Mouse (Mus musculus) heart, postnatal 10 days (tissue): ENCODE results near the gene Frmpd1. TPM values are rescaled to one million over a fixed set of nuclear protein-coding genes. Genes with fewer than 3 reads are reported as not detected.

ENCODE experiments used
- DNase-seq, 2 experiments: peaks; one replicate each; pipeline ENCODE4 v3.0.0; 2021
- intact Hi-C: fragments of 180-260 bp; cut with DNase I; formaldehyde crosslinking; loops from one replicate; pipeline ENCODE4 v1.15.1; 2025
- total RNA-seq, 2 experiments: library from RNA; stranded (reverse); gene quantifications; 2 replicates each; pipeline ENCODE4 v1.2.3; 2021

The Frmpd1 gene
- total RNA-seq, 2 experiments from 2014 or later = 0.42 to 0.69 TPM

DNA sequence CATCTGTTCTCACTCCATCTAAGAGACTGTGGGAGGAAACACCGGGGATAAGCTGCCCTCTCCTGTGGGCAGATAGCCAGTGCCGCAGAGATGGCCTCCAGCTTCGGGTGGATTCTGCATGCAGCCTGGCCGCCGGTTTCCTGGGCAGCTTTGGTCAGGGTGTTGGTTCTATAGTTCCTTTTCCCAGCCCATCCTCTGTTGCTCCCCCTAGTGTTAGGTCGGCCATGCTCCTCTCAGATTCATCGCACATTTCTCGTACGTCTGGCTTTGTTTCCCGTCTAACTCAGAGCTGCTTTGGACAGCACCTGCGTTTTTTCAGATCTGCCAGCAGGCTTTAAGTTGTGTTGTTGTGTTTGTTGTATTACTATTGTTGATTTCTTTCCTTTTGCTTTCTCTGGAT is 123.4 kb downstream of the Frmpd1 start:
- intact Hi-C loops = no loop called here
- DNase-seq = peak in 1 of 2 experiments; percentile 22

DNA sequence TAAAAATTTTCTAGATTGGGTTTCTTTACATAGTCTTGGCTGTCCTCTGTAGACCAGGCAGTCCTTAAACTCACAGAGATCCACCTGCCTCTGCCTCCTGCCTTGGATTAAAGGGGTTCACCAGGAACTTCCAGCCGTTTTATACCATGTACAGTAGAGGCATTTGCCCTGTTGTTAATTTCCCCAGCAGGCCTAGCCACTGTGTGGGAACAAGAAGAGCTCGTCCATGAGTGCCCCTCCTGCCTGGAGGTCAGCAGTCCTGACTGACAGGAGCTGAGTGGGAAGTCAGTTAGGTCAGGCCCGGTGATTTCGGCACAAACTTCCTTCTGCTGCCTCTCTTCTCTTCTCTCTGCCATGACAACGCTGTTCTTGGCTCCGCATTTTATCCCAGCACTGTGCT is 123.9 kb downstream of the Frmpd1 start:
- intact Hi-C loops = no loop called here
- no peak for DNase-seq

DNA sequence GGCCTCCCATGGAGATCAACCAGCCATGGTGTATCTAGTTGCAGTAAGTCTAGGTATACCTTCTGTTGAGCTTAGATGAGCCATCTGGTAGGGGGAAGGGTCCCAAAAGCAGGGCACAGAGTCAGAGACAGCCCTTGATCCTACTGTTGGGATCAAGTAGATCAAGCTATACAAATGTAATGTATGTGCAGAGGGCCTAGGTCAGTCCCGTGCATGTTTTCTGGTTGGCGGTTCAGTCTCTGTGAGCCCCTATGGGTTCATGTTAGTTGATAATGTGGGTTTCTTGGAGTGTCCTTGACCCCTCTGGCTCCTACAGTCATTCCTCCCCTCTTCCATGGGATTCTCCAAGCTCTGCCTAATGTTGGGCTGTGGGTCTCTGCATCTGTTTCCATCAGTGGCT is 126.4 kb downstream of the Frmpd1 start:
- no peak for DNase-seq
- intact Hi-C loops = no loop called here

DNA sequence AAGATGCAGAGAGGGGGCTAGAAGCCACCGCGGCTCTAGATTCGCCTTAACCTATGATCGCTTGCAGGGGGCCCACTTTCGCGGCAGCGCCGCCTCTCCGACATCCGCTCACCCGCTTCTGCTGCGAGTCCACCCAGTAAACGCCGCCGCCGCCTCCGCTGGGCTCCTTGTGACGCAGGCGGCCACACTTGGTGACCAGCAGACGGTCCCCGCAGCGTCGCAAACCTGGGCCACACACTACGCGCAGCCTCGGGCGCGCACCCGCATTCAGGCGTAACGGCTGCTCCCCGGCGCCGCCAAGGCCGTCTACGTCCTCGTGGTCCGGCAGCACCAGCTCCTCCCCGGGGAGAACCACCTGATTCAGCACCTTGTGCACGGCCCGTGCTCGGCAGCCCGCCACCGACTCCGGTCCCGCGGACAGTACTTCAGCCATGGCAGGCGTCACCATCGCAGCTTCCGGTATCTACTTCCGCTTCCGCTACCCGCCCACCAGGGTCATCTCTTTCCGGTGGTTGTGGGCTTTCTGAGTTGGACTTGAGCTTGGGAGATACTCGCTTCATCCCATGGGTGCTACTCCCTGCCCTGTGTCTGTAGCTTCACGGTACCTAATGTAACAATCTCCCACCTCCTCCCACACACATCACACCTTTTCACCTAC is 135.6 kb downstream of the Frmpd1 start:
- peak; percentile 88 to 93 for DNase-seq
- intact Hi-C loops = no loop called here

DNA sequence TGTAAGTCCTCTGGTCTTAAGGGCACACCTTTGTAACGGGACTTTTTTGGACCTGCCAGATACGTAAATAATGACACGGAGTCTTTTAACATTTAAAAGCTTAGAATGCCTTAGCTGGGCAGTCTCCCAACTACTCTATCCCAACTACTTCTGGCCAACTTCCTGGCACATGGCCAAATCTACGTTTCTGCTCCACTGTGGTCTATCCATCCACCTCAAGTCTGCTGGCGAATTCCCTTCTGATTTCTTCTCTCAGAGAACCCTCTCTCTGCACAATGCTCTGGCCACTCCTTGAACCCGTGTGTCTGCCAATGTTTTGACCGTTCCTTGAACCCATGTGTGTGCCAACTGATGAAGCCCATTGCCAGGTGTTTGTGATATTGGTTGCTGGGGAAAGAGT is 146.5 kb downstream of the Frmpd1 start:
- intact Hi-C loops = no loop called here

DNA sequence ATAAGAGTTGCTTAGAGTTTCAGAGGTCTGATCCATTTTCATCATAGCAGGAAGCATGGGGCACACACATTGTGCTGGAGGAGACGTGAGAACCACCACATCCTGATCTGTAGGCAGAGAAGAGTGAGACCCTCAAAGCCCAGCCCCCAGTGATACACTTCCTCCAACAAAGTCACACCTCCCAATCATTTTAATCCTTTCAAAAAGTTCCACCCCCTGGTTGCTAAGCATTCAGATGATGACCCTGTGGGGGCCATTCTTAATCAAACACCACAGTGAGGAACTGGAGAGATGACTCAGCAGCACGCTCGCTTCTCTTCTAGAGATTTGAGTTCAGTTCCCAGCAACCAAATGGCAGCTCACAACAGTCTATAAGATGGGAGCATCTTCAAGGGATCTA is 147.8 kb downstream of the Frmpd1 start:
- intact Hi-C loops = no loop called here
- no peak for DNase-seq

More for the DNA sequence above, 146.5 kb downstream of the Frmpd1 start:
- peak in 1 of 2 experiments; percentile 8 for DNase-seq

Other genes with a start within 250 kb of the Frmpd1 start
- gene Grhpr, start 203.5 kb upstream of the Frmpd1 start, total RNA-seq = 10 to 100 TPM; 43.0 to 47.7 TPM
- gene Zbtb5, start 172.5 kb upstream of the Frmpd1 start, total RNA-seq = 10 to 100 TPM in 1 of 2 experiments, 1 to 10 TPM in 1; 8.5 to 11.6 TPM
- gene Polr1e, start 166.3 kb upstream of the Frmpd1 start, total RNA-seq = 10 to 100 TPM; 34.1 to 49.8 TPM
- gene Fbxo10, start 100.3 kb upstream of the Frmpd1 start, total RNA-seq = 10 to 100 TPM; 15.3 to 19.7 TPM
- 100 to 1,000 TPM; 156 to 172 TPM for gene Tomm5, start 76.8 kb upstream of the Frmpd1 start, total RNA-seq
- 1 to 10 TPM; 4.9 to 6.1 TPM for gene Trmt10b, start 112.3 kb downstream of the Frmpd1 start, total RNA-seq
- gene Dcaf10, start 157.2 kb downstream of the Frmpd1 start, total RNA-seq = 10 to 100 TPM; 19.8 to 21.0 TPM
- gene Exosc3, start 157.9 kb downstream of the Frmpd1 start, total RNA-seq = 10 to 100 TPM; 11.2 to 16.9 TPM
- gene Slc25a51, start 223.9 kb downstream of the Frmpd1 start, total RNA-seq = 100 to 1,000 TPM; 132 to 179 TPM